Mouse (Mus musculus) myocyte (in vitro differentiated cells): Measurements from ENCODE around the gene Atrip. TPM values are rescaled to one million over a fixed set of nuclear protein-coding genes. Genes with fewer than 3 reads are reported as not detected.

ENCODE experiments used
- H3K27me3 ChIP-seq: one replicate; pipeline ENCODE4 v1.6.1; 2011; ENCODE audit not compliant: control insufficient read depth, insufficient read depth, insufficient read length
- H3K36me3 ChIP-seq: one replicate; pipeline ENCODE4 v1.6.1; 2011; ENCODE audit not compliant: control insufficient read depth, insufficient read depth
- H3K4me2 ChIP-seq: one replicate; pipeline ENCODE4 v1.6.1; 2011; ENCODE audit warnings: low read depth, control low read depth
- H3K4me3 ChIP-seq: one replicate; pipeline ENCODE4 v1.5.1; 2011; ENCODE audit warnings: mild to moderate bottlenecking, control low read depth, moderate library complexity
- H3K79me2 ChIP-seq: one replicate; pipeline ENCODE4 v1.6.1; 2011; ENCODE audit not compliant: control insufficient read depth, insufficient read depth
- H3ac ChIP-seq: one replicate; pipeline ENCODE4 v1.6.1; 2011; ENCODE audit not compliant: control insufficient read depth, insufficient read length
- CEBPB ChIP-seq: IDR thresholded peaks from 2 replicates; pipeline ENCODE4 v1.6.1; 2011; ENCODE audit warnings: mild to moderate bottlenecking, moderate library complexity; ENCODE audit not compliant: poor library complexity, insufficient read depth, severe bottlenecking
- E2F4 ChIP-seq: IDR thresholded peaks from one replicate; pipeline ENCODE4 v1.6.1; 2011; ENCODE audit warnings: mild to moderate bottlenecking, control low read depth, moderate library complexity; ENCODE audit not compliant: insufficient read depth
- MAX ChIP-seq: IDR thresholded peaks from one replicate; pipeline ENCODE4 v1.6.1; 2011; ENCODE audit warnings: low read depth, mild to moderate bottlenecking, control low read depth
- MYOD1 ChIP-seq, 3 experiments: IDR thresholded peaks; one replicate each; pipeline ENCODE4 v1.6.1; 2011; ENCODE audit warnings: control low read depth in 2 of 3, low read depth in 2 of 3, mild to moderate bottlenecking in 2 of 3, moderate library complexity in 1 of 3; ENCODE audit not compliant: insufficient read length in 2 of 3, control insufficient read depth in 1 of 3
- MYOG ChIP-seq, 3 experiments: IDR thresholded peaks; one replicate each; pipeline ENCODE4 v1.6.1; 2011; ENCODE audit warnings: control low read depth in 2 of 3, low read depth in 2 of 3, mild to moderate bottlenecking in 2 of 3; ENCODE audit not compliant: insufficient read length in 2 of 3, control insufficient read depth in 1 of 3, insufficient read depth in 1 of 3
- POLR2A ChIP-seq: IDR thresholded peaks from one replicate; pipeline ENCODE4 v1.6.1; 2011; ENCODE audit warnings: low read depth, mild to moderate bottlenecking, control low read depth, moderate library complexity; ENCODE audit not compliant: insufficient read length
- POLR2AphosphoS2 ChIP-seq: IDR thresholded peaks from one replicate; pipeline ENCODE4 v1.6.1; 2011; ENCODE audit warnings: low read depth, control low read depth; ENCODE audit not compliant: insufficient read length
- REST ChIP-seq: IDR thresholded peaks from one replicate; pipeline ENCODE4 v1.6.1; 2011; ENCODE audit warnings: mild to moderate bottlenecking, control low read depth, moderate library complexity; ENCODE audit not compliant: insufficient read depth, insufficient read length
- SRF ChIP-seq: IDR thresholded peaks from one replicate; pipeline ENCODE4 v1.6.1; 2011; ENCODE audit warnings: low read depth; ENCODE audit not compliant: control insufficient read depth, insufficient read length
- TCF12 ChIP-seq: IDR thresholded peaks from one replicate; pipeline ENCODE4 v1.6.1; 2011; ENCODE audit warnings: mild to moderate bottlenecking, control low read depth; ENCODE audit not compliant: poor library complexity, insufficient read depth, severe bottlenecking
- TCF3 ChIP-seq: IDR thresholded peaks from one replicate; pipeline ENCODE4 v1.6.1; 2011; ENCODE audit warnings: low read depth, control low read depth; ENCODE audit not compliant: insufficient read length
- USF1 ChIP-seq: IDR thresholded peaks from one replicate; pipeline ENCODE4 v1.6.1; 2011; ENCODE audit warnings: low read depth, mild to moderate bottlenecking, control low read depth, moderate library complexity
- polyA plus RNA-seq: library from polyadenylated mRNA; unstranded; fragments of >200 nt; fragmentation: generic; extraction: Trizol; gene quantifications from one replicate; pipeline ENCODE4 v1.2.1, GENCODE M21; 2012; ENCODE audit warnings: missing spikeins

Atrip gene
- polyA plus RNA-seq, 1 experiment = 9.6 TPM

DNA sequence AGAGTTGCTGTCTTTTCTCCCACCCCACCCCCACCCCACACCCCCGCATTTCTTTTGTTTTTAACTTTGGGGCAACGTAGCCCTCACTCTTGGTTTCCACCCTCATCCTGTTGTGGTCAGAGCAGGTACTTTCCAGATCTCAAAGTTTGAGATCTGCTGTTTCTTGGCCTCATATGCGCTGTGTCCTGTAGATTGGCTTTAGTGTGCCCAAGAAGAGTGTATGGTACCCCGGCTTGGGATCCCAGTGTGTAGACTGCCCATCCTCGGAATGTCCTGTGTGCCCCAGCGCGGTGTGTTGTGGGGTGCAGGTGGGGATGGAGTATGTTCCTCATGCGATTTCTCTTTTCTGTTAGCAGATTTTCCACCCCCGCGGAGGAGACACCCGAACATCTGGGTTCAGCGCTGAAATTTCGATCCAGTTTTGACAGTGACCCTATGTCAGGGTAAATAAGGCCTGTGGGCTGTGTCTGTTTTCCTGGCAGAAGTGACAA, 22.9 kb downstream of the Atrip start:
- Histone ChIP-seq H3ac (no peak overlapping the region), H3K4me2 (no peak overlapping the region)
- TF ChIP-seq USF1 (no peak), MYOD1 (IDR thresholded peaks at IDR 0.05; ENCODE audit: control insufficient read depth in 1 of 3, insufficient read length in 2 of 3, low read depth in 2 of 3) (no peak), MAX (no peak), POLR2A (no peak), E2F4 (no peak), MYOG (IDR thresholded peaks at IDR 0.05; ENCODE audit: control insufficient read depth in 1 of 3, insufficient read depth in 1 of 3, insufficient read length in 2 of 3, low read depth in 2 of 3) (no peak), POLR2AphosphoS2 (no peak), REST (no peak), SRF (no peak)

DNA sequence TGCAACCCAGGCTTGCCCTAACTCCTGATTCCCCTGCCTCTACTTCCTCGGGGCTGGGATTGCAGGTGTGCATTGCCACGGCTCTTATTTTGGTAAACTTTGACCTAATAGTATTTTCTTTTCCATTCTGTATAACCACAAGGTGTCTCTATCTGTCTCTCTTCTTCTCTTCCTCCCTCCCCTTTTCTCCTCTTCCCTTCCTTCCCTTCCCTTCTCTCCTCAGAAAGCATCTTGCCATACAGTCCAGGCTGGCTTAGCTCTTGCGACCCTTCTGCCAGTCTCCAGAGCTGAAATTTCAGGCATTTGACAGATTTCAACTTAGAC, 23.3 kb downstream of the Atrip start:
- Histone ChIP-seq H3K36me3 (no peaks in the 10 kb centered on the region), H3K27me3 (no peaks in the 10 kb centered on the region), H3ac (no peak overlapping the region), H3K4me3 (no peak overlapping the region), H3K79me2 (no peaks in the 10 kb centered on the region), H3K4me2 (no peak overlapping the region)
- TF ChIP-seq E2F4 = no peak
- no peak for TF ChIP-seq MYOD1 (IDR thresholded peaks at IDR 0.05; ENCODE audit: control insufficient read depth in 1 of 3, insufficient read length in 2 of 3, low read depth in 2 of 3)
- no peak for TF ChIP-seq MAX
- no peak for TF ChIP-seq TCF12
- no peak for TF ChIP-seq USF1
- TF ChIP-seq POLR2A = no peak
- TF ChIP-seq TCF3 = no peak
- TF ChIP-seq REST = no peak
- TF ChIP-seq POLR2AphosphoS2 = no peak
- no peak for TF ChIP-seq MYOG (IDR thresholded peaks at IDR 0.05; ENCODE audit: control insufficient read depth in 1 of 3, insufficient read depth in 1 of 3, insufficient read length in 2 of 3, low read depth in 2 of 3)
- no peak for TF ChIP-seq SRF
- TF ChIP-seq CEBPB = no peak

More for the DNA sequence above, 22.9 kb downstream of the Atrip start:
- H3K4me3 ChIP-seq = no peak overlapping the region
- no peaks in the 10 kb centered on the region for H3K36me3 ChIP-seq
- H3K79me2 ChIP-seq = no peaks in the 10 kb centered on the region
- no peaks in the 10 kb centered on the region for H3K27me3 ChIP-seq

DNA sequence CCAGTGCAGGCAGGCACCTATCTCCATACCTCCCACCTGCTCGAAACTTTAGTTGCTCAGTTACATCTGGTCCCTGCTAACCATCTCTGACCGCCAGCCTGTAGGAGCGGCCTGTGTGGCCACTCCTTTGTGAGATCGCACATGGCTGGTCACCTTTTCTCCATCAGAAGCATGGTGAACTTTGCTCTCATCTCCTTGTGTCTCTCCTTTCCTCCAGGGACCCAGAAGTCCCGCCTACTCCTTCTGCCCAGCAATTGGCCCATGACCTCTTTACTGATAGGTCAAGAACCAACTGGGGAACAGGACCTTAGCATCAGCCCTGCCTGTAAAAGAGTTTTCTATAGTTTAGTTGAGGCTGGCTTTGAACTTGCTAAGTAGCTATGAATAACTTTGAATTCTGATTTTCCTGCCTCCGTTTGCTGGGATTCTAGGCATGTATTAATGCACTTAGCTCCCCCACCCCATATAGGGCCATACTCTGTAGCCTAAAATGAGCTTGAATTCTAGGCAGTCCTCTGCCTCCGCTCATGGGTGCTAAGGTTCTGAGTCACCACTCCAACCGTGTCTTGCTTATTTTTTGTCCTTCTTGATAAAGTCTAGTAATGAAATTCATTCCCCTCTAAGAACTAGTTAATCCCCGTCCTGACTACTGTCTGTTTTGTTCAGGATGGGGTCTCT, 23.8 kb downstream of the Atrip start:
- Histone ChIP-seq H3K4me2 (no peak overlapping the region), H3K27me3 (no peaks in the 10 kb centered on the region), H3K4me3 (no peak overlapping the region), H3K36me3 (no peaks in the 10 kb centered on the region), H3ac (no peak overlapping the region), H3K79me2 (no peaks in the 10 kb centered on the region)
- TF ChIP-seq MAX (no peak), CEBPB (no peak)

DNA sequence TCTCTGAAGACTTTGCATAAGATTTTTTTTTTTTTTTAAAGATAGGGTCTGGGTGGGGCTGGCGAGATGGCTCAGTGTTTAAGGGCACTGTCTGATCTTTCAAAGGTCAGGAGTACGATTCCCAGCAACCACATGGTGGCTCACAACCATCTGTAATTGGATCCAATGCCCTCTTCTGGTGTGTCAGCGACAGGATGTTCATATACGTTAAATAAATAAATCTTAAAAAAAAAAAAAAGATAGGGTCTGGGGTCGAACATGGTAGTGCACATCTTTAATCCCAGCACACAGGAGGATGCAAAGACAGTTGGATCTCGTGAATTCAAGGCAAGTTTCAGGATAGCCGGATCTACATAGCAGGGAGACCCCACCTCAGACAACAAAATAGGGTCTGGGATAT, 24.6 kb downstream of the Atrip start:
- TF ChIP-seq CEBPB = no peak
- TF ChIP-seq TCF3 = no peak
- TF ChIP-seq USF1 = no peak
- TF ChIP-seq TCF12 = no peak
- TF ChIP-seq REST = no peak
- no peak for TF ChIP-seq POLR2AphosphoS2
- no peak for TF ChIP-seq E2F4
- TF ChIP-seq MYOG (IDR thresholded peaks at IDR 0.05; ENCODE audit: control insufficient read depth in 1 of 3, insufficient read depth in 1 of 3, insufficient read length in 2 of 3, low read depth in 2 of 3) = no peak
- no peak for TF ChIP-seq POLR2A
- no peak for TF ChIP-seq MAX
- no peak for TF ChIP-seq MYOD1 (IDR thresholded peaks at IDR 0.05; ENCODE audit: control insufficient read depth in 1 of 3, insufficient read length in 2 of 3, low read depth in 2 of 3)
- TF ChIP-seq SRF = no peak
- Histone ChIP-seq H3K27me3 (no peaks in the 10 kb centered on the region), H3ac (no peak overlapping the region), H3K36me3 (no peaks in the 10 kb centered on the region), H3K79me2 (no peaks in the 10 kb centered on the region), H3K4me3 (no peak overlapping the region), H3K4me2 (no peak overlapping the region)

DNA sequence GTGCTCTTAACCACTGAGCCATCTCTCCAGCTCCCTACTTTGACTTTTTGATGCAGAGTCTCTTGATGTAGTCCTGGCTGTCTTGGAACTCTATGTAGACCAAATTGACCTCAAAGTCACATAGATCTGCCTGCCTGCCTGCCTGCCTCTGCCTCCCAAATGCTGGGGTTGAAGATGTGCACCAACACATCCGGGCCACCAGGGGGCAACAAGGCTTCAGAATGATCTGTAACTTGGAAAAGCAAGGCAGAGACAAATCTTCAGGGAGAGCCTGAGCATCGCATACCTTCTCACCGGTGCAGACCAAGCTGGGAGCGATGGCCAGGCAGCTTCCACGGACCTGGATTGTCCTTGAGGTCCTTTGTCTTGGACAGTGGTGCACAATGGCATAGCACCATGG, 27.6 kb downstream of the Atrip start:
- no peak overlapping the region for H3K4me3 ChIP-seq
- H3ac ChIP-seq = no peak overlapping the region
- H3K36me3 ChIP-seq = no peaks in the 10 kb centered on the region
- TF ChIP-seq SRF (no peak), POLR2A (no peak), TCF3 (no peak), E2F4 (no peak), TCF12 (no peak), MYOG (IDR thresholded peaks at IDR 0.05; ENCODE audit: control insufficient read depth in 1 of 3, insufficient read depth in 1 of 3, insufficient read length in 2 of 3, low read depth in 2 of 3) (no peak), REST (no peak), MYOD1 (IDR thresholded peaks at IDR 0.05; ENCODE audit: control insufficient read depth in 1 of 3, insufficient read length in 2 of 3, low read depth in 2 of 3) (no peak), USF1 (no peak)
- no peak overlapping the region for H3K4me2 ChIP-seq
- H3K79me2 ChIP-seq = no peaks in the 10 kb centered on the region
- H3K27me3 ChIP-seq = no peaks in the 10 kb centered on the region
